Mouse (Mus musculus) kidney, embryonic 16.5 days (tissue): Measurements from ENCODE around the gene Tcfl5. TPM values are rescaled to one million over a fixed set of nuclear protein-coding genes. Genes with fewer than 3 reads are reported as not detected.

Experiments
- ATAC-seq: fragments of 200-750 bp; cut with Nextera tagmentation; 2 replicates; pipeline ENCODE4 v1.8.0; 2017; ENCODE audit warnings: moderate TSS enrichment; ENCODE audit not compliant: low FRiP score, low TSS enrichment
- H3K27ac ChIP-seq: fragments of 300-500 bp; sonication (generic); 2 replicates; pipeline ENCODE4 v1.5.1; 2014; ENCODE audit warnings: low read length
- H3K27me3 ChIP-seq: fragments of 300-500 bp; sonication (generic); 2 replicates; pipeline ENCODE4 v1.6.1; 2014; ENCODE audit warnings: low read length, control low read depth, mixed read lengths; ENCODE audit not compliant: insufficient read depth
- H3K36me3 ChIP-seq: fragments of 300-500 bp; sonication (generic); 2 replicates; pipeline ENCODE4 v1.6.1; 2014; ENCODE audit warnings: low read length, control low read depth, mixed read lengths; ENCODE audit not compliant: insufficient read depth
- H3K4me1 ChIP-seq: fragments of 300-500 bp; sonication (generic); 2 replicates; pipeline ENCODE4 v1.6.1; 2014; ENCODE audit warnings: low read length, control low read depth, mixed read lengths; ENCODE audit not compliant: insufficient read depth
- H3K4me2 ChIP-seq: fragments of 300-500 bp; sonication (generic); replicated peaks from 2 replicates; pipeline ENCODE4 v1.6.1; 2014; ENCODE audit warnings: low read depth, low read length
- H3K4me3 ChIP-seq: fragments of 300-500 bp; sonication (generic); 2 replicates; pipeline ENCODE4 v1.5.1; 2014; ENCODE audit warnings: mild to moderate bottlenecking, low read length
- H3K9ac ChIP-seq: fragments of 300-500 bp; sonication (generic); replicated peaks from 2 replicates; pipeline ENCODE4 v1.6.1; 2014; ENCODE audit warnings: low read length
- H3K9me3 ChIP-seq: fragments of 300-500 bp; sonication (generic); 2 replicates; pipeline ENCODE4 v1.6.1; 2016; ENCODE audit warnings: low read length, control low read depth
- WGBS: fragments of 180-500 bp; shearing (Covaris S2); extraction: QIAGEN DNeasy Blood & Tissue Kit; methylation state at CpG from one replicate; pipeline ENCODE4 v1.1.7; 2014; 5-methylcytosine and 5-hydroxymethylcytosine counted together
- polyA plus RNA-seq: library from polyadenylated mRNA; unstranded; fragments of >200 nt; fragmentation: Nextera tagmentation; extraction: Ambion mirVana; gene quantifications from 2 replicates; pipeline ENCODE4 v1.2.1, GENCODE M21; 2015

Gene Tcfl5
- polyA plus RNA-seq, 1 experiment from 2014 or later, result 0.09 TPM

DNA sequence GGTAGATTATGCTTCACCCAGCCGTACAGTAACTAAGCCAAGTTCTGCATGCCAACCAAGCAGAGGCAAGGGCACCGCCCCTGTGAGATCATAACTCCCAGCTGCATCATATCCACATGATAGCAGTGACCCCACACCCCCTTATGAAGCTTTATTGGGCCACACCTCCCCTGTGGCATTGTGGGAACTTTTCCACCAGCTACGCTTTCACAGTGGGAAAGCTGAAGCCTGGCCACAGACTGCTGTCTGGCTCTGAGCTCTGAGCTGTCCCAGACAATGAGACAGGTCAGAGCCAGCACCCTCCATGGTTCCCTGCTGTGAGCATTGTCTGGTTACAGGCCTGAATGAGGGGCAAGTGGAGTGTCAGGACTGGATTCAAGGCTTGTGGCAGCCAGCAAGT is 61.5 kb downstream of the Tcfl5 start, which contains the start of gene Mrgbp:
TSS of gene Mrgbp (plus strand) at position 303 of the 400 bp plus-strand sequence.
- H3K4me1 ChIP-seq, result peaks cover 20% of the 10 kb centered on the region
- H3K36me3 ChIP-seq, result peaks cover 6% of the 10 kb centered on the region
- WGBS, result 67% methylated on average over 3 of the region's 3 CpGs
- peak within 1 kb of the TSS; percentile 77; the same call in 1 of the 2 replicates for H3K4me2 ChIP-seq
- ATAC-seq, result no peak
- H3K27me3 ChIP-seq, result no peaks in the 10 kb centered on the region
- no peak within 1 kb of the TSS for H3K4me3 ChIP-seq
- H3K9me3 ChIP-seq, result no peaks in the 10 kb centered on the region
- no peak within 1 kb of the TSS for H3K9ac ChIP-seq
- no peak within 1 kb of the TSS for H3K27ac ChIP-seq

DNA sequence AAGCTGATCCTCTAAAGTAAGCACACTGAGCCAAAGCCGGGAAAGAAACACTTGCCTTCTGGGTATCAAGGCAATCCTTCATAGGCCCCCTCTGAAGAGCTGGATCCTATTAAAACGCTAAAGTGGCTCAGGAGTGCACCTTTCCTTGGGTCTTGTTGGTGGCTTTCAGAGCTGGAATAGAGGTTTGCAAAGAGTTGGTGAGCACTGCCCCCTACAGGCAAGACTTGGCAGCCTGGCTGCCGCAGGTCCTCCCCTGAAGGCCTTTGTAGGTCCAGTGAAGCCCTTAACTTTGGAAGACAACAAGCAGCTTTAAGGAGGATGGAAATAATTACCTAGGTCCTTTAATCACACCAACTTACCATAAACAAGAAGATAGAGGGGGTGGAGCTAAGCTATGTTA is 63.8 kb downstream of the Tcfl5 start:
- 1% methylated on average over 3 of the region's 3 CpGs for WGBS
- no peaks in the 10 kb centered on the region for H3K36me3 ChIP-seq
- H3K4me2 ChIP-seq, result no peak overlapping the region
- ATAC-seq, result no peak
- H3K9me3 ChIP-seq, result no peaks in the 10 kb centered on the region
- H3K27ac ChIP-seq, result no peak overlapping the region
- H3K27me3 ChIP-seq, result no peaks in the 10 kb centered on the region
- H3K9ac ChIP-seq, result no peak overlapping the region
- no peak overlapping the region for H3K4me3 ChIP-seq
- peaks cover 21% of the 10 kb centered on the region for H3K4me1 ChIP-seq

DNA sequence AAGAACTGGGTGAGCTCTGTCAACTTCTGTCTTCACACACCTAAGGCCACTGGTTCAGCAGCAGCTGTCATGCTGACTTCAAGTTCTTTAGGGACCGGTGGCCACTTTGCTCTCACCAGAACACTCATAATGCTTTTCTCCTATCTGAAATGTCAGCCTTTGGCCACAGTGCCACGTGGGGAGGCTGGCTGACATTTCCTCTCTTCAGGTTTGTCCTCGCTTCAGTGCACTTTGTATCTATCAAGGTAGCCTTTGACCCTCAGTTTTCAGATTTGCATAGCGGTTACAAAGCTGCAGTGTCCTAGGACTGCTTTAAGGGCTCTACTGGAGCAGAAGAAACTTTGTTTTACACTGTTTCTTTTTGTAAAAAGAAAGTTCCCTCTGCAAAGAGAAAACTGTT is 66.0 kb downstream of the Tcfl5 start:
- Histone ChIP-seq H3K9me3 (no peaks in the 10 kb centered on the region), H3K4me1 (peaks cover 10% of the 10 kb centered on the region; the same call in 1 of the 2 replicates), H3K9ac (no peak overlapping the region), H3K27me3 (no peaks in the 10 kb centered on the region), H3K36me3 (no peaks in the 10 kb centered on the region), H3K27ac (peak overlapping the region; percentile 2; the same call in 1 of the 2 replicates), H3K4me2 (no peak overlapping the region), H3K4me3 (no peak overlapping the region)
- no peak for ATAC-seq
- WGBS, result 43% methylated on average over 4 of the region's 4 CpGs

Other genes starting within 250 kb of the Tcfl5 start
- gene Slco4a1, start 186.5 kb downstream of the Tcfl5 start, polyA plus RNA-seq, result 3.2 and 3.3 TPM in 2 replicates
- gene Ntsr1, start 142.7 kb downstream of the Tcfl5 start, polyA plus RNA-seq, result 7.4 and 10.2 TPM in 2 replicates
- 43.7 and 43.9 TPM in 2 replicates for gene Mrgbp, start 61.4 kb downstream of the Tcfl5 start, polyA plus RNA-seq
- 67.3 and 69.3 TPM in 2 replicates for gene Ogfr, start 53.5 kb downstream of the Tcfl5 start, polyA plus RNA-seq
- gene Col9a3, start 44.9 kb downstream of the Tcfl5 start, polyA plus RNA-seq, result 9.5 and 9.8 TPM in 2 replicates
- 26.8 and 29.0 TPM in 2 replicates for gene Dido1, start 67.3 kb upstream of the Tcfl5 start, polyA plus RNA-seq
- 56.3 and 56.8 TPM in 2 replicates for gene Gid8, start 67.4 kb upstream of the Tcfl5 start, polyA plus RNA-seq
- gene Slc17a9, start 82.6 kb upstream of the Tcfl5 start, polyA plus RNA-seq, result 0.40 and 0.66 TPM in 2 replicates
- not detected in 2 replicates for gene Bhlhe23, start 134.2 kb upstream of the Tcfl5 start, polyA plus RNA-seq